Mouse (Mus musculus): ENCODE data around the gene Axin2.

Gene Axin2

GRCm38 (mm10) chr11:108929176-108929575 is 9.0 kb downstream of the Axin2 start:
- no peak for ATAC-seq (ENCODE audit: low TSS enrichment)

GRCm38 (mm10) chr11:108929700-108930099 is 9.6 kb downstream of the Axin2 start:
- ATAC-seq (ENCODE audit: low TSS enrichment): no peak

GRCm38 (mm10) chr11:108930612-108931011 is 10.5 kb downstream of the Axin2 start:
- no peak for ATAC-seq (ENCODE audit: low TSS enrichment)

- no peak for ATAC-seq (ENCODE audit: low TSS enrichment)
Measured at GRCm38 (mm10) chr11:108933835-108934234, 13.7 kb downstream of the Axin2 start.

- no peak for ATAC-seq (ENCODE audit: low TSS enrichment)
Measured at GRCm38 (mm10) chr11:108935128-108935868, 15.1 kb downstream of the Axin2 start.

GRCm38 (mm10) chr11:108936016-108936792 is 16.1 kb downstream of the Axin2 start:
- ATAC-seq (ENCODE audit: low TSS enrichment): no peak

GRCm38 (mm10) chr11:108940655-108941412 is 20.7 kb downstream of the Axin2 start:
- peak; percentile 35 for ATAC-seq (ENCODE audit: low TSS enrichment)

GRCm38 (mm10) chr11:108941836-108942235 is 21.7 kb downstream of the Axin2 start:
- ATAC-seq (ENCODE audit: low TSS enrichment): peak; percentile 77

- no peak for ATAC-seq (ENCODE audit: low TSS enrichment)
Measured at GRCm38 (mm10) chr11:108943741-108944140, 23.6 kb downstream of the Axin2 start.

GRCm38 (mm10) chr11:108945666-108946065 is 25.5 kb downstream of the Axin2 start:
- ATAC-seq (ENCODE audit: low TSS enrichment): peak; percentile 21

GRCm38 (mm10) chr11:108947425-108948184 is 27.5 kb downstream of the Axin2 start:
- ATAC-seq (ENCODE audit: low TSS enrichment): no peak

- no peak for ATAC-seq (ENCODE audit: low TSS enrichment)
Measured at GRCm38 (mm10) chr11:108948501-108948900, 28.4 kb downstream of the Axin2 start.

GRCm38 (mm10) chr11:108948931-108949330 is 28.8 kb downstream of the Axin2 start:
- ATAC-seq (ENCODE audit: low TSS enrichment): 0 out of 2 replicates have a peak, but pooled peaks have one; percentile 11

- ATAC-seq (ENCODE audit: low TSS enrichment): no peak
Measured at GRCm38 (mm10) chr11:108952343-108952742, 32.2 kb downstream of the Axin2 start.

- ATAC-seq (ENCODE audit: low TSS enrichment): no peak
Measured at GRCm38 (mm10) chr11:108955943-108956342, 35.8 kb downstream of the Axin2 start.

GRCm38 (mm10) chr11:108958349-108958748 is 38.2 kb downstream of the Axin2 start:
- no peak for ATAC-seq (ENCODE audit: low TSS enrichment)

- ATAC-seq (ENCODE audit: low TSS enrichment): no peak
Measured at GRCm38 (mm10) chr11:108959196-108959595, 39.0 kb downstream of the Axin2 start.

GRCm38 (mm10) chr11:108961651-108962065 is 41.5 kb downstream of the Axin2 start:
- ATAC-seq (ENCODE audit: low TSS enrichment): no peak

GRCm38 (mm10) chr11:108963476-108964232 is 43.5 kb downstream of the Axin2 start:
- ATAC-seq (ENCODE audit: low TSS enrichment): no peak

- no peak for ATAC-seq (ENCODE audit: low TSS enrichment)
Measured at GRCm38 (mm10) chr11:108965740-108966139, 45.6 kb downstream of the Axin2 start.

GRCm38 (mm10) chr11:108973459-108973858 is 53.3 kb downstream of the Axin2 start:
- ATAC-seq (ENCODE audit: low TSS enrichment): peak; percentile 27; the same call in 1 of the 2 replicates

All from frontal cortex, adult (tissue).